ENCODE assay signal across 11 mouse cellular contexts in genomic region chr7:101017021-101017461, GRCm38 (mm10). TPM values are rescaled to one million over a fixed set of nuclear protein-coding genes. Genes with fewer than 3 reads are reported as not detected.
A peak's percentile ranks its signal among the peaks of the same experiment; 100 is the strongest.
DNase-seq lines count a peak whose midpoint lies in the region; ATAC-seq and TF ChIP-seq lines count a peak whose summit lies in the region.
"Had no signal": no experiment of that assay in that cellular context is flagged by ENCODE, and none has a peak within 500 bp of the region (broad histone marks: within the 10 kb centered on the region; RNA-seq: fewer than 3 reads in every experiment).

No protein-coding gene starts in this region.

- no peak overlapping the region for H3K27ac ChIP-seq in cerebellum, adult 2 months (ENCODE audit: insufficient read depth, low read length)
- H3K27ac ChIP-seq: forebrain, embryonic 13.5 days; midbrain, embryonic 12.5 days had no signal

- peaks cover 2% of the 10 kb centered on the region; the same call in 1 of the 2 replicates for H3K4me1 ChIP-seq in cerebellum, adult 2 months (ENCODE audit: control insufficient read depth, insufficient read depth, low read length)

- no peak for TF ChIP-seq CTCF in cerebellum, adult 2 months (IDR thresholded peaks at IDR 0.05; ENCODE audit: borderline replicate concordance, insufficient read depth, low read depth, low read length)

- H3K4me3 ChIP-seq in myocyte: no peak overlapping the region
- no peak overlapping the region for H3K4me3 ChIP-seq in cerebellum, adult 2 months (replicated peaks; ENCODE audit: insufficient read depth, low read depth, low read length)
- H3K4me3 ChIP-seq: forebrain, embryonic 13.5 days; midbrain, embryonic 12.5 days had no signal

- H3K79me2 ChIP-seq in myocyte (ENCODE audit: control insufficient read depth, insufficient read depth): no peaks in the 10 kb centered on the region

- DNase-seq in frontal cortex, postnatal 25 days (ENCODE audit: low spot score in 2 of 2): no peak
- DNase-seq in left cerebral cortex, postnatal 10 days (ENCODE audit: extremely low spot score in 1 of 2, low spot score in 2 of 2): peak; percentile 40 to 64
- no peak for DNase-seq in left cerebral cortex, adult 11 months (ENCODE audit: low spot score)
- peak; percentile 54 for DNase-seq in brain, adult 2 months (ENCODE audit: low read depth, low spot score)
- DNase-seq in T-cell, adult 2 months (ENCODE audit: low spot score): no peak
- no peak for DNase-seq in cerebellum, adult 2 months

- no peaks in the 10 kb centered on the region for H3K27me3 ChIP-seq in myocyte (ENCODE audit: control insufficient read depth, insufficient read depth, insufficient read length)
- peaks cover 1% of the 10 kb centered on the region; the same call in 1 of the 2 replicates for H3K27me3 ChIP-seq in cerebellum, adult 2 months (ENCODE audit: control insufficient read depth, insufficient read depth, low read length)

- ATAC-seq in frontal cortex, adult (ENCODE audit: low TSS enrichment): peak; percentile 20; the same call in 1 of the 2 replicates
- ATAC-seq: forebrain, embryonic 13.5 days; inflammation-experienced regulatory T-cells, adult 6 months had no signal

- intact Hi-C loops in left cerebral cortex, postnatal 10 days (cut with DNase I): no loop called here

- WGBS in cerebellum, adult 2 months: 32% methylated on average over 7 of the region's 7 CpGs

- no peak for TF ChIP-seq POLR2A in myocyte (IDR thresholded peaks at IDR 0.05; ENCODE audit: insufficient read length, low read depth)
- no peak for TF ChIP-seq POLR2A in cerebellum, adult 2 months (IDR thresholded peaks at IDR 0.05; ENCODE audit: borderline replicate concordance, insufficient read depth, low read length)

- H3ac ChIP-seq in myocyte (ENCODE audit: control insufficient read depth, insufficient read length): no peak overlapping the region

- no peaks in the 10 kb centered on the region for H3K36me3 ChIP-seq in myocyte (ENCODE audit: control insufficient read depth, insufficient read depth)
- H3K36me3 ChIP-seq: midbrain, embryonic 12.5 days had no signal

- H3K4me2 ChIP-seq in myocyte (ENCODE audit: low read depth): peak overlapping the region; percentile 31
- H3K4me2 ChIP-seq: forebrain, embryonic 13.5 days; midbrain, embryonic 12.5 days had no signal

TF ChIP-seq in myocyte, 11 proteins besides CTCF, POLR2A, EP300 and RAD21:
- TF ChIP-seq TCF3 (IDR thresholded peaks at IDR 0.05; ENCODE audit: insufficient read length, low read depth): no peak
- no peak for TF ChIP-seq MYOG (IDR thresholded peaks at IDR 0.05; ENCODE audit: control insufficient read depth in 1 of 3, insufficient read depth in 1 of 3, insufficient read length in 2 of 3, low read depth in 2 of 3)
- TF ChIP-seq E2F4 (IDR thresholded peaks at IDR 0.05; ENCODE audit: insufficient read depth): no peak
- TF ChIP-seq CEBPB (IDR thresholded peaks at IDR 0.05; ENCODE audit: insufficient read depth, poor library complexity, severe bottlenecking): no peak
- TF ChIP-seq TCF12 (IDR thresholded peaks at IDR 0.05; ENCODE audit: insufficient read depth, poor library complexity, severe bottlenecking): no peak
- no peak for TF ChIP-seq REST (IDR thresholded peaks at IDR 0.05; ENCODE audit: insufficient read depth, insufficient read length)
- TF ChIP-seq POLR2AphosphoS2 (IDR thresholded peaks at IDR 0.05; ENCODE audit: insufficient read length, low read depth): no peak
- no peak for TF ChIP-seq MYOD1 (IDR thresholded peaks at IDR 0.05; ENCODE audit: control insufficient read depth in 1 of 3, insufficient read length in 2 of 3, low read depth in 2 of 3)
- TF ChIP-seq USF1 (IDR thresholded peaks at IDR 0.05; ENCODE audit: low read depth): no peak
- no peak for TF ChIP-seq MAX (IDR thresholded peaks at IDR 0.05; ENCODE audit: low read depth)

RNA-seq across cellular contexts. Expression of gene P2ry2, which starts 4.4 kb away (rescaled TPM):
- under 1 TPM; 0.58 to 0.67 TPM for total RNA-seq in left cerebral cortex, postnatal 10 days (2021)
- polyA plus RNA-seq in myocyte (2012; fragmentation: generic; extraction: Trizol): 20.8 TPM
- polyA plus RNA-seq in cerebellum, adult 2 months (2012; rRNA removed): 0.75 and 0.76 TPM in 2 replicates
- polyA plus RNA-seq: forebrain, embryonic 13.5 days; inflammation-experienced regulatory T-cells, adult 6 months had no signal

RNA-seq across cellular contexts. Expression of gene P2ry6, which starts 42.6 kb away (rescaled TPM):
- 1 to 10 TPM; 3.5 to 4.0 TPM for total RNA-seq in left cerebral cortex, postnatal 10 days (2021)
- 0.13 TPM for polyA plus RNA-seq in myocyte (2012; fragmentation: generic; extraction: Trizol)
- 1.1 and 1.3 TPM in 2 replicates for polyA plus RNA-seq in cerebellum, adult 2 months (2012; rRNA removed)

Comparison
In these comparisons a context has a peak if more than half of its experiments do, and no peak if none do; other contexts are left out.
1. DNase-seq: peak in left cerebral cortex, postnatal 10 days (2 of 2) and brain, adult 2 months (single experiment); none in frontal cortex, postnatal 25 days (0 of 2), left cerebral cortex, adult 11 months (single experiment), T-cell, adult 2 months (single experiment) and cerebellum, adult 2 months (0 of 2).
2. RNA of gene P2ry2, which starts 4.4 kb away (polyA plus RNA-seq): 20.8 TPM in myocyte (single experiment); 0.75 to 0.76 TPM in cerebellum, adult 2 months; every median in the first group is over 10 times any median in the second.